Mouse (Mus musculus): ENCODE data around the gene Lrrc25.

The Lrrc25 gene

GRCm38 (mm10) chr8:70616645-70617044, 690 bp downstream of the Lrrc25 start:
- in situ Hi-C loops (cut with MboI, MseI) = no loop called here

- in situ Hi-C loops (cut with MboI, MseI) = no loop called here
These were observed 2.0 kb downstream of the Lrrc25 start for GRCm38 (mm10) chr8:70617985-70618384.

- in situ Hi-C loops (cut with MboI, MseI) = no loop called here
These were observed 3.0 kb downstream of the Lrrc25 start for GRCm38 (mm10) chr8:70618888-70619334.

- in situ Hi-C loops (cut with MboI, MseI) = no loop called here
These were observed 6.3 kb downstream of the Lrrc25 start for GRCm38 (mm10) chr8:70622220-70622619.

- in situ Hi-C loops (cut with MboI, MseI) = no loop called here
These were observed 9.1 kb downstream of the Lrrc25 start for GRCm38 (mm10) chr8:70625104-70625503.

GRCm38 (mm10) chr8:70627041-70627440, 11.1 kb downstream of the Lrrc25 start:
- in situ Hi-C loops (cut with MboI, MseI) = no loop called here

GRCm38 (mm10) chr8:70628986-70629490, 13.1 kb downstream of the Lrrc25 start:
- in situ Hi-C loops (cut with MboI, MseI) = no loop called here

- in situ Hi-C loops (cut with MboI, MseI) = no loop called here
These were observed 13.9 kb downstream of the Lrrc25 start for GRCm38 (mm10) chr8:70629574-70630531.

GRCm38 (mm10) chr8:70630532-70631381, 14.8 kb downstream of the Lrrc25 start:
- in situ Hi-C loops (cut with MboI, MseI) = no loop called here

- in situ Hi-C loops (cut with MboI, MseI) = no loop called here
These were observed 15.5 kb downstream of the Lrrc25 start for GRCm38 (mm10) chr8:70631436-70631835.

- in situ Hi-C loops (cut with MboI, MseI) = no loop called here
These were observed 16.5 kb downstream of the Lrrc25 start, which contains the start of gene Gdf15 for GRCm38 (mm10) chr8:70632346-70632892. Gdf15 (minus strand) TSS chr8:70632456.

GRCm38 (mm10) chr8:70634066-70634465, 18.1 kb downstream of the Lrrc25 start:
- in situ Hi-C loops (cut with MboI, MseI) = no loop called here

GRCm38 (mm10) chr8:70635527-70635926, 19.6 kb downstream of the Lrrc25 start:
- in situ Hi-C loops (cut with MboI, MseI) = loop anchor here (5.0 kb wide), 1 partner anchor 83 kb away; no protein-coding TSS in a partner anchor

- in situ Hi-C loops (cut with MboI, MseI) = loop anchor here (5.0 kb wide), 1 partner anchor 85 kb away; no protein-coding TSS in a partner anchor
These were observed 20.9 kb downstream of the Lrrc25 start for GRCm38 (mm10) chr8:70636838-70637237.

- in situ Hi-C loops (cut with MboI, MseI) = loop anchor here (5.0 kb wide), 1 partner anchor 86 kb away; no protein-coding TSS in a partner anchor
These were observed 22.8 kb downstream of the Lrrc25 start for GRCm38 (mm10) chr8:70638752-70639151.

- in situ Hi-C loops (cut with MboI, MseI) = no loop called here
These were observed 27.1 kb downstream of the Lrrc25 start for GRCm38 (mm10) chr8:70643019-70643418.

- in situ Hi-C loops (cut with MboI, MseI) = no loop called here
These were observed 28.1 kb downstream of the Lrrc25 start for GRCm38 (mm10) chr8:70644065-70644464.

- in situ Hi-C loops (cut with MboI, MseI) = no loop called here
These were observed 29.7 kb downstream of the Lrrc25 start for GRCm38 (mm10) chr8:70645501-70646224.

GRCm38 (mm10) chr8:70646369-70646768, 30.4 kb downstream of the Lrrc25 start:
- in situ Hi-C loops (cut with MboI, MseI) = no loop called here

- in situ Hi-C loops (cut with MboI, MseI) = no loop called here
These were observed 30.8 kb downstream of the Lrrc25 start for GRCm38 (mm10) chr8:70646775-70647174.

Data from T-helper 2 cell (primary cell).